Mouse (Mus musculus): ENCODE results near the gene Rab24.

GRCm38 (mm10) chr13:55369531-55370114, 47.9 kb upstream of the Rab24 start, which contains the start of gene Rgs14:
- no peak for TF ChIP-seq POLR2A (IDR thresholded peaks at IDR 0.05; ENCODE audit: borderline replicate concordance, extremely low read depth, insufficient read depth, insufficient read length, poor library complexity, severe bottlenecking)
- no peak for TF ChIP-seq CTCF (IDR thresholded peaks at IDR 0.05; ENCODE audit: borderline replicate concordance, extremely low read depth, insufficient read depth, insufficient read length)
